Mouse (Mus musculus): ENCODE results near the gene Reep3. TPM values are rescaled to one million over a fixed set of nuclear protein-coding genes. Genes with fewer than 3 reads are reported as not detected.

Gene Reep3
- polyA plus RNA-seq, 1 experiment from 2014 or later = 29.3 TPM

- no peaks in the 10 kb centered on the region for H3K9me3 ChIP-seq (replicated peaks; ENCODE audit: control insufficient read depth, low read length)
- H3K36me3 ChIP-seq (replicated peaks; ENCODE audit: control insufficient read depth, insufficient read depth, low read depth, low read length) = no peaks in the 10 kb centered on the region
Observed at GRCm38 (mm10) chr10:67000136-67000535, 96.6 kb downstream of the Reep3 start.

GRCm38 (mm10) chr10:66998770-66999169, 98.0 kb downstream of the Reep3 start:
- no peak for ATAC-seq (replicated peaks; ENCODE audit: insufficient number of reproducible peaks, low FRiP score, low TSS enrichment, low read depth)
- no peak for DNase-seq (ENCODE audit: low spot score)
- 91% methylated on average over 7 of the region's 7 CpGs for WGBS
- Histone ChIP-seq H3K9ac (replicated peaks; ENCODE audit: low read length) (no peak overlapping the region), H3K9me3 (replicated peaks; ENCODE audit: control insufficient read depth, low read length) (no peaks in the 10 kb centered on the region), H3K4me1 (ENCODE audit: control insufficient read depth, insufficient read depth, low read length) (no peaks in the 10 kb centered on the region; the same call in 1 of the 2 replicates), H3K4me3 (ENCODE audit: low read depth, low read length) (no peak overlapping the region), H3K4me2 (ENCODE audit: low read depth, low read length) (no peak overlapping the region), H3K27me3 (ENCODE audit: control insufficient read depth, insufficient read depth, low read length) (no peaks in the 10 kb centered on the region), H3K27ac (replicated peaks; ENCODE audit: low read depth, low read length) (no peak overlapping the region), H3K36me3 (replicated peaks; ENCODE audit: control insufficient read depth, insufficient read depth, low read depth, low read length) (no peaks in the 10 kb centered on the region)

More at GRCm38 (mm10) chr10:67000136-67000535, 96.6 kb downstream of the Reep3 start:
- H3K9ac ChIP-seq (replicated peaks; ENCODE audit: low read length) = no peak overlapping the region
- no peak overlapping the region for H3K27ac ChIP-seq (replicated peaks; ENCODE audit: low read depth, low read length)
- H3K27me3 ChIP-seq (ENCODE audit: control insufficient read depth, insufficient read depth, low read length) = no peaks in the 10 kb centered on the region
- ATAC-seq (replicated peaks; ENCODE audit: insufficient number of reproducible peaks, low FRiP score, low TSS enrichment, low read depth) (no peak), DNase-seq (ENCODE audit: low spot score) (no peak)
- H3K4me2 ChIP-seq (ENCODE audit: low read depth, low read length) = no peak overlapping the region
- H3K4me1 ChIP-seq (ENCODE audit: control insufficient read depth, insufficient read depth, low read length) = no peaks in the 10 kb centered on the region
- 95% methylated on average over 5 of the region's 5 CpGs for WGBS
- H3K4me3 ChIP-seq (ENCODE audit: low read depth, low read length) = no peak overlapping the region

GRCm38 (mm10) chr10:66995181-66995580, 101.6 kb downstream of the Reep3 start:
- DNase-seq (ENCODE audit: low spot score) (no peak), ATAC-seq (replicated peaks; ENCODE audit: insufficient number of reproducible peaks, low FRiP score, low TSS enrichment, low read depth) (no peak)
- Histone ChIP-seq H3K27me3 (ENCODE audit: control insufficient read depth, insufficient read depth, low read length) (no peaks in the 10 kb centered on the region), H3K4me2 (ENCODE audit: low read depth, low read length) (no peak overlapping the region), H3K9ac (replicated peaks; ENCODE audit: low read length) (no peak overlapping the region), H3K4me3 (ENCODE audit: low read depth, low read length) (no peak overlapping the region), H3K4me1 (ENCODE audit: control insufficient read depth, insufficient read depth, low read length) (no peaks in the 10 kb centered on the region; the same call in 1 of the 2 replicates), H3K27ac (replicated peaks; ENCODE audit: low read depth, low read length) (no peak overlapping the region), H3K36me3 (replicated peaks; ENCODE audit: control insufficient read depth, insufficient read depth, low read depth, low read length) (no peaks in the 10 kb centered on the region), H3K9me3 (replicated peaks; ENCODE audit: control insufficient read depth, low read length) (no peaks in the 10 kb centered on the region)
- 55% methylated on average over 6 of the region's 6 CpGs for WGBS

GRCm38 (mm10) chr10:66994469-66994868, 102.3 kb downstream of the Reep3 start:
- 77% methylated on average over 5 of the region's 5 CpGs for WGBS
- Histone ChIP-seq H3K27me3 (ENCODE audit: control insufficient read depth, insufficient read depth, low read length) (no peaks in the 10 kb centered on the region), H3K4me2 (ENCODE audit: low read depth, low read length) (no peak overlapping the region), H3K9me3 (replicated peaks; ENCODE audit: control insufficient read depth, low read length) (no peaks in the 10 kb centered on the region), H3K4me3 (ENCODE audit: low read depth, low read length) (no peak overlapping the region), H3K9ac (replicated peaks; ENCODE audit: low read length) (no peak overlapping the region), H3K36me3 (replicated peaks; ENCODE audit: control insufficient read depth, insufficient read depth, low read depth, low read length) (no peaks in the 10 kb centered on the region), H3K27ac (replicated peaks; ENCODE audit: low read depth, low read length) (no peak overlapping the region), H3K4me1 (ENCODE audit: control insufficient read depth, insufficient read depth, low read length) (no peaks in the 10 kb centered on the region; the same call in 1 of the 2 replicates)
- ATAC-seq (replicated peaks; ENCODE audit: insufficient number of reproducible peaks, low FRiP score, low TSS enrichment, low read depth) (no peak), DNase-seq (ENCODE audit: low spot score) (no peak)

GRCm38 (mm10) chr10:66992591-66992990, 104.2 kb downstream of the Reep3 start:
- DNase-seq (ENCODE audit: low spot score) (no peak), ATAC-seq (replicated peaks; ENCODE audit: insufficient number of reproducible peaks, low FRiP score, low TSS enrichment, low read depth) (no peak)
- H3K9me3 ChIP-seq (replicated peaks; ENCODE audit: control insufficient read depth, low read length) = no peaks in the 10 kb centered on the region
- no peaks in the 10 kb centered on the region for H3K36me3 ChIP-seq (replicated peaks; ENCODE audit: control insufficient read depth, insufficient read depth, low read depth, low read length)
- H3K27ac ChIP-seq (replicated peaks; ENCODE audit: low read depth, low read length) = no peak overlapping the region
- no peaks in the 10 kb centered on the region; the same call in 1 of the 2 replicates for H3K4me1 ChIP-seq (ENCODE audit: control insufficient read depth, insufficient read depth, low read length)
- 81% methylated on average over 5 of the region's 5 CpGs for WGBS
- no peak overlapping the region for H3K4me2 ChIP-seq (ENCODE audit: low read depth, low read length)
- no peaks in the 10 kb centered on the region for H3K27me3 ChIP-seq (ENCODE audit: control insufficient read depth, insufficient read depth, low read length)
- H3K9ac ChIP-seq (replicated peaks; ENCODE audit: low read length) = no peak overlapping the region
- no peak overlapping the region for H3K4me3 ChIP-seq (ENCODE audit: low read depth, low read length)

- ATAC-seq (replicated peaks; ENCODE audit: insufficient number of reproducible peaks, low FRiP score, low TSS enrichment, low read depth) = no peak
Observed at GRCm38 (mm10) chr10:66990506-66990905, 106.2 kb downstream of the Reep3 start.

GRCm38 (mm10) chr10:66983043-66983442, 113.7 kb downstream of the Reep3 start:
- no peak for ATAC-seq (replicated peaks; ENCODE audit: insufficient number of reproducible peaks, low FRiP score, low TSS enrichment, low read depth)
- WGBS = 82% methylated on average over 5 of the region's 5 CpGs
- Histone ChIP-seq H3K4me1 (ENCODE audit: control insufficient read depth, insufficient read depth, low read length) (no peaks in the 10 kb centered on the region), H3K27me3 (ENCODE audit: control insufficient read depth, insufficient read depth, low read length) (no peaks in the 10 kb centered on the region), H3K4me2 (ENCODE audit: low read depth, low read length) (no peak overlapping the region), H3K4me3 (ENCODE audit: low read depth, low read length) (no peak overlapping the region), H3K27ac (replicated peaks; ENCODE audit: low read depth, low read length) (no peak overlapping the region), H3K36me3 (replicated peaks; ENCODE audit: control insufficient read depth, insufficient read depth, low read depth, low read length) (no peaks in the 10 kb centered on the region), H3K9ac (replicated peaks; ENCODE audit: low read length) (no peak overlapping the region), H3K9me3 (replicated peaks; ENCODE audit: control insufficient read depth, low read length) (no peaks in the 10 kb centered on the region)
- no peak for DNase-seq (ENCODE audit: low spot score)

More at GRCm38 (mm10) chr10:66990506-66990905, 106.2 kb downstream of the Reep3 start:
- WGBS = 87% methylated on average over 3 of the region's 3 CpGs
- H3K9me3 ChIP-seq (replicated peaks; ENCODE audit: control insufficient read depth, low read length) = no peaks in the 10 kb centered on the region
- no peaks in the 10 kb centered on the region for H3K36me3 ChIP-seq (replicated peaks; ENCODE audit: control insufficient read depth, insufficient read depth, low read depth, low read length)
- no peaks in the 10 kb centered on the region for H3K27me3 ChIP-seq (ENCODE audit: control insufficient read depth, insufficient read depth, low read length)
- H3K4me3 ChIP-seq (ENCODE audit: low read depth, low read length) = no peak overlapping the region
- no peak overlapping the region for H3K4me2 ChIP-seq (ENCODE audit: low read depth, low read length)
- H3K4me1 ChIP-seq (ENCODE audit: control insufficient read depth, insufficient read depth, low read length) = no peaks in the 10 kb centered on the region; the same call in 1 of the 2 replicates
- H3K27ac ChIP-seq (replicated peaks; ENCODE audit: low read depth, low read length) = no peak overlapping the region
- H3K9ac ChIP-seq (replicated peaks; ENCODE audit: low read length) = no peak overlapping the region
- no peak for DNase-seq (ENCODE audit: low spot score)

GRCm38 (mm10) chr10:66978215-66978614, 118.5 kb downstream of the Reep3 start:
- H3K9me3 ChIP-seq (replicated peaks; ENCODE audit: control insufficient read depth, low read length) = no peaks in the 10 kb centered on the region
- no peak overlapping the region for H3K27ac ChIP-seq (replicated peaks; ENCODE audit: low read depth, low read length)
- DNase-seq (ENCODE audit: low spot score) (no peak), ATAC-seq (replicated peaks; ENCODE audit: insufficient number of reproducible peaks, low FRiP score, low TSS enrichment, low read depth) (no peak)
- no peak overlapping the region for H3K9ac ChIP-seq (replicated peaks; ENCODE audit: low read length)
- no peaks in the 10 kb centered on the region for H3K4me1 ChIP-seq (ENCODE audit: control insufficient read depth, insufficient read depth, low read length)
- H3K4me2 ChIP-seq (ENCODE audit: low read depth, low read length) = no peak overlapping the region
- no peaks in the 10 kb centered on the region for H3K27me3 ChIP-seq (ENCODE audit: control insufficient read depth, insufficient read depth, low read length)
- no peaks in the 10 kb centered on the region for H3K36me3 ChIP-seq (replicated peaks; ENCODE audit: control insufficient read depth, insufficient read depth, low read depth, low read length)
- WGBS = 79% methylated on average over 2 of the region's 2 CpGs
- H3K4me3 ChIP-seq (ENCODE audit: low read depth, low read length) = no peak overlapping the region
